In genomic region chr13:91876741-91877349, GRCm38 (mm10) we compare ENCODE assay signal across 16 mouse cellular contexts. TPM values are rescaled to one million over a fixed set of nuclear protein-coding genes. Genes with fewer than 3 reads are reported as not detected.
DNase-seq lines count a peak whose midpoint lies in the region; ATAC-seq and TF ChIP-seq lines count a peak whose summit lies in the region.
"Had no signal": no experiment of that assay in that cellular context is flagged by ENCODE, and none has a peak within 500 bp of the region (broad histone marks: within the 10 kb centered on the region; RNA-seq: fewer than 3 reads in every experiment).

Gene Ckmt2, minus strand, starts transcription at chr13:91876885.

- no peak within 1 kb of the TSS for H3K4me2 ChIP-seq in embryonic facial prominence, embryonic 14.5 days (ENCODE audit: low read depth, low read length)
- peak within 1 kb of the TSS; percentile 50 for H3K4me2 ChIP-seq in heart, embryonic 13.5 days
- H3K4me2 ChIP-seq in intestine, postnatal 0 days (replicated peaks; ENCODE audit: low read depth), result no peak within 1 kb of the TSS
- no peak within 1 kb of the TSS for H3K4me2 ChIP-seq in midbrain, embryonic 15.5 days
- H3K4me2 ChIP-seq in hindbrain, embryonic 14.5 days (replicated peaks), result no peak within 1 kb of the TSS
- H3K4me2 ChIP-seq: forebrain, embryonic 13.5 days; hindbrain, embryonic 13.5 days had no signal

- WGBS in embryonic facial prominence, embryonic 14.5 days, result 64% methylated on average over 5 of the region's 5 CpGs
- 46% methylated on average over 5 of the region's 5 CpGs for WGBS in heart, embryonic 13.5 days
- WGBS in intestine, postnatal 0 days, result 37% methylated on average over 5 of the region's 5 CpGs
- WGBS in midbrain, embryonic 15.5 days, result 81% methylated on average over 5 of the region's 5 CpGs
- 77% methylated on average over 5 of the region's 5 CpGs for WGBS in hindbrain, embryonic 14.5 days

- no peaks in the 10 kb centered on the region for H3K27me3 ChIP-seq in embryonic facial prominence, embryonic 14.5 days (replicated peaks; ENCODE audit: control insufficient read depth, insufficient read depth, low read length)
- H3K27me3 ChIP-seq in heart, embryonic 13.5 days (replicated peaks), result no peaks in the 10 kb centered on the region
- H3K27me3 ChIP-seq in intestine, postnatal 0 days (replicated peaks; ENCODE audit: control insufficient read depth, insufficient read depth, low read length), result no peaks in the 10 kb centered on the region
- H3K27me3 ChIP-seq in midbrain, embryonic 15.5 days (replicated peaks), result no peaks in the 10 kb centered on the region
- H3K27me3 ChIP-seq in hindbrain, embryonic 14.5 days (ENCODE audit: control insufficient read depth, insufficient read depth, low read length), result no peaks in the 10 kb centered on the region
- H3K27me3 ChIP-seq: forebrain, embryonic 13.5 days; hindbrain, embryonic 13.5 days; Patski had no signal

- DNase-seq in embryonic facial prominence, embryonic 14.5 days (ENCODE audit: low spot score), result peak; percentile 12
- peak; percentile 44 for DNase-seq in gastrocnemius, postnatal 10 days
- no peak for DNase-seq in cerebellum, postnatal 25 days
- DNase-seq in urinary bladder, postnatal 10 days (ENCODE audit: low spot score), result no peak
- DNase-seq in hindbrain, embryonic 14.5 days (ENCODE audit: low spot score), result no peak
- DNase-seq: adrenal gland, postnatal 14 days had no signal

- no peak for TF ChIP-seq CTCF in intestine, postnatal 0 days (IDR thresholded peaks at IDR 0.05; ENCODE audit: low read depth)

- peaks cover 19% of the 10 kb centered on the region for H3K4me1 ChIP-seq in embryonic facial prominence, embryonic 14.5 days (ENCODE audit: control insufficient read depth, insufficient read depth, low read length)
- peaks cover 48% of the 10 kb centered on the region for H3K4me1 ChIP-seq in heart, embryonic 13.5 days
- H3K4me1 ChIP-seq in intestine, postnatal 0 days (replicated peaks; ENCODE audit: control insufficient read depth, insufficient read depth, low read length), result peaks cover 9% of the 10 kb centered on the region
- no peaks in the 10 kb centered on the region for H3K4me1 ChIP-seq in midbrain, embryonic 15.5 days
- no peaks in the 10 kb centered on the region for H3K4me1 ChIP-seq in hindbrain, embryonic 14.5 days (replicated peaks; ENCODE audit: control insufficient read depth, insufficient read depth, low read length)
- H3K4me1 ChIP-seq: forebrain, embryonic 13.5 days; hindbrain, embryonic 13.5 days had no signal

- H3K4me3 ChIP-seq in embryonic facial prominence, embryonic 14.5 days (ENCODE audit: low read depth, low read length), result no peak within 1 kb of the TSS
- H3K4me3 ChIP-seq in heart, embryonic 13.5 days, result peak within 1 kb of the TSS; percentile 9; the same call in 1 of the 2 replicates
- H3K4me3 ChIP-seq in intestine, postnatal 0 days (ENCODE audit: low read depth, low read length), result no peak within 1 kb of the TSS
- H3K4me3 ChIP-seq in midbrain, embryonic 15.5 days, result no peak within 1 kb of the TSS
- H3K4me3 ChIP-seq in hindbrain, embryonic 14.5 days (replicated peaks; ENCODE audit: low read length), result no peak within 1 kb of the TSS
- H3K4me3 ChIP-seq: forebrain, embryonic 13.5 days; hindbrain, embryonic 13.5 days had no signal

- H3K9me3 ChIP-seq in embryonic facial prominence, embryonic 14.5 days (ENCODE audit: control insufficient read depth, low read length), result no peaks in the 10 kb centered on the region
- no peaks in the 10 kb centered on the region for H3K9me3 ChIP-seq in heart, embryonic 13.5 days
- H3K9me3 ChIP-seq in intestine, postnatal 0 days (ENCODE audit: control insufficient read depth), result no peaks in the 10 kb centered on the region
- H3K9me3 ChIP-seq in midbrain, embryonic 15.5 days, result no peaks in the 10 kb centered on the region
- H3K9me3 ChIP-seq in hindbrain, embryonic 14.5 days (ENCODE audit: control insufficient read depth, low read length), result no peaks in the 10 kb centered on the region
- H3K9me3 ChIP-seq: forebrain, embryonic 13.5 days; hindbrain, embryonic 13.5 days had no signal

- no peaks in the 10 kb centered on the region for H3K36me3 ChIP-seq in embryonic facial prominence, embryonic 14.5 days (ENCODE audit: control insufficient read depth, insufficient read depth, low read length)
- H3K36me3 ChIP-seq in heart, embryonic 13.5 days, result no peaks in the 10 kb centered on the region
- no peaks in the 10 kb centered on the region for H3K36me3 ChIP-seq in intestine, postnatal 0 days (ENCODE audit: control insufficient read depth, insufficient read depth)
- H3K36me3 ChIP-seq in midbrain, embryonic 15.5 days (replicated peaks), result no peaks in the 10 kb centered on the region
- H3K36me3 ChIP-seq in hindbrain, embryonic 14.5 days (replicated peaks; ENCODE audit: control insufficient read depth, insufficient read depth), result no peaks in the 10 kb centered on the region
- H3K36me3 ChIP-seq: hindbrain, embryonic 13.5 days had no signal

- H3K9ac ChIP-seq in embryonic facial prominence, embryonic 14.5 days (ENCODE audit: low read depth, low read length), result no peak within 1 kb of the TSS
- peak within 1 kb of the TSS; percentile 62; the same call in 1 of the 2 replicates for H3K9ac ChIP-seq in heart, embryonic 13.5 days
- H3K9ac ChIP-seq in intestine, postnatal 0 days (ENCODE audit: low read depth, low read length), result no peak within 1 kb of the TSS
- H3K9ac ChIP-seq in midbrain, embryonic 15.5 days, result no peak within 1 kb of the TSS
- H3K9ac ChIP-seq in hindbrain, embryonic 14.5 days, result no peak within 1 kb of the TSS
- H3K9ac ChIP-seq: forebrain, embryonic 13.5 days; hindbrain, embryonic 13.5 days had no signal

- 0 out of 2 replicates have a peak, but pooled peaks have one; percentile 22 for ATAC-seq in embryonic facial prominence, embryonic 14.5 days (ENCODE audit: low read depth)
- ATAC-seq in heart, embryonic 13.5 days (ENCODE audit: extremely low read depth, insufficient number of reproducible peaks, low FRiP score, low TSS enrichment), result no peak
- peak; percentile 99 for ATAC-seq in intestine, postnatal 0 days
- no peak for ATAC-seq in midbrain, embryonic 15.5 days (replicated peaks)
- no peak for ATAC-seq in hindbrain, embryonic 14.5 days (ENCODE audit: low FRiP score)
- ATAC-seq: CD4-positive, CD25-positive, alpha-beta regulatory T cell, adult 4 months; forebrain, embryonic 13.5 days; lung, postnatal 0 days; Patski had no signal

- H3K27ac ChIP-seq in embryonic facial prominence, embryonic 14.5 days (replicated peaks; ENCODE audit: low read depth, low read length), result no peak within 1 kb of the TSS
- peak within 1 kb of the TSS; percentile 88 for H3K27ac ChIP-seq in heart, embryonic 13.5 days (replicated peaks)
- peak within 1 kb of the TSS; percentile 80 for H3K27ac ChIP-seq in intestine, postnatal 0 days (ENCODE audit: low read depth, low read length)
- no peak within 1 kb of the TSS for H3K27ac ChIP-seq in midbrain, embryonic 15.5 days
- H3K27ac ChIP-seq in hindbrain, embryonic 14.5 days, result no peak within 1 kb of the TSS
- H3K27ac ChIP-seq: forebrain, embryonic 13.5 days; hindbrain, embryonic 13.5 days had no signal

RNA-seq across cellular contexts. Expression of gene Ckmt2, which starts in this region (rescaled TPM):
- 6.4 and 17.7 TPM in 2 replicates for polyA plus RNA-seq in embryonic facial prominence, embryonic 14.5 days (2014; fragmentation: Nextera tagmentation; extraction: Ambion mirVana)
- 100 to 1,000 TPM; 318 to 430 TPM for total RNA-seq in gastrocnemius, postnatal 10 days (2021)
- 13.4 and 14.6 TPM in 2 replicates for polyA plus RNA-seq in heart, embryonic 13.5 days (2015; fragmentation: Nextera tagmentation; extraction: Ambion mirVana)
- 3.9 and 4.4 TPM in 2 replicates for polyA plus RNA-seq in intestine, postnatal 0 days (2015; fragmentation: Nextera tagmentation; extraction: Ambion mirVana)
- polyA plus RNA-seq in midbrain, embryonic 15.5 days (2015; fragmentation: Nextera tagmentation; extraction: Ambion mirVana), result not detected in 2 replicates
- 0.17 TPM in 1 of 2 replicates, not detected in the other for polyA plus RNA-seq in hindbrain, embryonic 14.5 days (2014; fragmentation: Nextera tagmentation; extraction: Ambion mirVana)
- total RNA-seq: adrenal gland, postnatal 14 days; midbrain, postnatal 0 days had no signal
- polyA plus RNA-seq: CD4-positive, CD25-positive, alpha-beta regulatory T cell, adult 4 months; cortical plate, adult 2 months; forebrain, embryonic 13.5 days; midbrain, postnatal 0 days; Patski had no signal

Comparison
In these comparisons a context has a peak if more than half of its experiments do, and no peak if none do; other contexts are left out.
1. ATAC-seq: peak in embryonic facial prominence, embryonic 14.5 days (single experiment) and intestine, postnatal 0 days (single experiment); none in heart, embryonic 13.5 days (single experiment), midbrain, embryonic 15.5 days (single experiment) and hindbrain, embryonic 14.5 days (single experiment).
2. DNase-seq: peak in embryonic facial prominence, embryonic 14.5 days (single experiment) and gastrocnemius, postnatal 10 days (single experiment); none in cerebellum, postnatal 25 days (0 of 2), urinary bladder, postnatal 10 days (single experiment) and hindbrain, embryonic 14.5 days (single experiment).
3. H3K27ac ChIP-seq: peak in heart, embryonic 13.5 days (single experiment) and intestine, postnatal 0 days (single experiment); none in embryonic facial prominence, embryonic 14.5 days (single experiment), midbrain, embryonic 15.5 days (single experiment) and hindbrain, embryonic 14.5 days (single experiment).